Mouse (Mus musculus): ENCODE results near the gene Apbb1ip. TPM values are rescaled to one million over a fixed set of nuclear protein-coding genes. Genes with fewer than 3 reads are reported as not detected.

Gene Apbb1ip
- polyA plus RNA-seq, 1 experiment: 0.57 TPM

GRCm38 (mm10) chr2:22903947-22904346 is 130.1 kb downstream of the Apbb1ip start:
- Histone ChIP-seq H3K9me3 (replicated peaks; ENCODE audit: control insufficient read depth, insufficient read depth, low read length, poor library complexity, severe bottlenecking) (no peaks in the 10 kb centered on the region), H3K36me3 (ENCODE audit: control insufficient read depth, insufficient read depth, low read length, poor library complexity, severe bottlenecking) (peaks cover 38% of the 10 kb centered on the region), H3K9ac (ENCODE audit: low read depth, poor library complexity, severe bottlenecking) (no peak overlapping the region), H3K4me1 (ENCODE audit: control insufficient read depth, insufficient read depth, low read length) (no peaks in the 10 kb centered on the region), H3K4me3 (ENCODE audit: low read depth, low read length) (no peak overlapping the region), H3K27me3 (ENCODE audit: control insufficient read depth, insufficient read depth, low read length, poor library complexity, severe bottlenecking) (no peaks in the 10 kb centered on the region), H3K27ac (ENCODE audit: insufficient read depth, low read length) (no peak overlapping the region)
- TF ChIP-seq CTCF (IDR thresholded peaks at IDR 0.05; ENCODE audit: low read depth, low read length) (no peak), EP300 (IDR thresholded peaks at IDR 0.05; ENCODE audit: insufficient read depth, low read depth, low read length) (no peak), POLR2A (IDR thresholded peaks at IDR 0.05; ENCODE audit: insufficient read depth, low read length) (no peak)

GRCm38 (mm10) chr2:22914421-22914820 is 140.5 kb downstream of the Apbb1ip start:
- TF ChIP-seq CTCF (IDR thresholded peaks at IDR 0.05; ENCODE audit: low read depth, low read length) (no peak), POLR2A (IDR thresholded peaks at IDR 0.05; ENCODE audit: insufficient read depth, low read length) (no peak), EP300 (IDR thresholded peaks at IDR 0.05; ENCODE audit: insufficient read depth, low read depth, low read length) (no peak)
- Histone ChIP-seq H3K36me3 (ENCODE audit: control insufficient read depth, insufficient read depth, low read length, poor library complexity, severe bottlenecking) (peaks cover 34% of the 10 kb centered on the region), H3K9ac (ENCODE audit: low read depth, poor library complexity, severe bottlenecking) (no peak overlapping the region), H3K4me1 (ENCODE audit: control insufficient read depth, insufficient read depth, low read length) (no peaks in the 10 kb centered on the region), H3K4me3 (ENCODE audit: low read depth, low read length) (no peak overlapping the region), H3K27ac (ENCODE audit: insufficient read depth, low read length) (no peak overlapping the region), H3K27me3 (ENCODE audit: control insufficient read depth, insufficient read depth, low read length, poor library complexity, severe bottlenecking) (no peaks in the 10 kb centered on the region), H3K9me3 (replicated peaks; ENCODE audit: control insufficient read depth, insufficient read depth, low read length, poor library complexity, severe bottlenecking) (no peaks in the 10 kb centered on the region)

GRCm38 (mm10) chr2:22918651-22919050 is 144.8 kb downstream of the Apbb1ip start:
- Histone ChIP-seq H3K9ac (ENCODE audit: low read depth, poor library complexity, severe bottlenecking) (no peak overlapping the region), H3K9me3 (replicated peaks; ENCODE audit: control insufficient read depth, insufficient read depth, low read length, poor library complexity, severe bottlenecking) (no peaks in the 10 kb centered on the region), H3K27ac (ENCODE audit: insufficient read depth, low read length) (no peak overlapping the region), H3K36me3 (ENCODE audit: control insufficient read depth, insufficient read depth, low read length, poor library complexity, severe bottlenecking) (peaks cover 26% of the 10 kb centered on the region), H3K27me3 (ENCODE audit: control insufficient read depth, insufficient read depth, low read length, poor library complexity, severe bottlenecking) (no peaks in the 10 kb centered on the region), H3K4me3 (ENCODE audit: low read depth, low read length) (no peak overlapping the region), H3K4me1 (ENCODE audit: control insufficient read depth, insufficient read depth, low read length) (no peaks in the 10 kb centered on the region)
- TF ChIP-seq EP300 (IDR thresholded peaks at IDR 0.05; ENCODE audit: insufficient read depth, low read depth, low read length) (no peak), POLR2A (IDR thresholded peaks at IDR 0.05; ENCODE audit: insufficient read depth, low read length) (no peak), CTCF (IDR thresholded peaks at IDR 0.05; ENCODE audit: low read depth, low read length) (no peak)

Other genes starting within 250 kb of the Apbb1ip start
- 0.24 and 0.27 TPM in 2 replicates for gene Gad2, start 151.9 kb upstream of the Apbb1ip start, polyA plus RNA-seq (2011; ENCODE audit: insufficient read depth, insufficient read length, low read depth, missing spikeins)
- gene Pdss1, start 121.4 kb downstream of the Apbb1ip start, polyA plus RNA-seq (2011; ENCODE audit: insufficient read depth, insufficient read length, low read depth, missing spikeins): 20.2 and 24.1 TPM in 2 replicates